Mouse (Mus musculus): Measurements from ENCODE around the gene P4htm. TPM values are rescaled to one million over a fixed set of nuclear protein-coding genes. Genes with fewer than 3 reads are reported as not detected.
A peak's percentile ranks its signal among the peaks of the same experiment; 100 is the strongest.
"Not testable (repeated sequence)": the region's sequence is repeated elsewhere in the genome, so short reads cannot be mapped to it uniquely, and the experiment has no call there.

Gene P4htm
- polyA plus RNA-seq, 1 experiment = 5.3 TPM

DNA sequence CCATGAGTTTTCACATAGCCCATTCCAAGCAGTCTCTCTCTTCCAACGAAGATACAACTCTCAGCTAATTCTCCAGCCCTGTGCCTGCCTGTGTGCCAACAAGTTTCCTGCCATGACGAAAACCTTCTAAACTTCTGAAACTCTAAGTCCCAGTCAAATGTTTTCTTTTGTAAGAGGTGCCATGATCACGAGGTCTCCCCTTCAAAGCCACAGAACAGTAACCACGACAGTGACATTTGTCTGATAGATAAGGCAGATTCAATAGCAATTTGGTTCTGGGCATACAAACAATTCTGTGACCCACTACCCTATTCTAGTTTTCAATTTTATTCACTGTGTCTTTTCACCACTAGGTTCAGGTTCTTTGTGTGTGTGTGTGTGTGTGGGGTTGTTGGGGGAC is 30.7 kb upstream of the P4htm start:
- H3K27me3 ChIP-seq (replicated peaks; ENCODE audit: control insufficient read depth, insufficient read depth, low read length) = no peaks in the 10 kb centered on the region
- no peaks in the 10 kb centered on the region for H3K4me1 ChIP-seq (ENCODE audit: control insufficient read depth, insufficient read depth, low read length)
- TF ChIP-seq CTCF (conservative IDR thresholded peaks at IDR 0.05; ENCODE audit: insufficient read depth, insufficient read length, low read depth, low read length) (no peak), POLR2A (IDR thresholded peaks at IDR 0.05; ENCODE audit: low read depth, low read length) (no peak)
- H3K4me3 ChIP-seq (ENCODE audit: insufficient read depth, low read depth, low read length) = no peak overlapping the region
- H3K36me3 ChIP-seq (ENCODE audit: control insufficient read depth, insufficient read depth, low read length) = peaks cover 4% of the 10 kb centered on the region
- DNase-seq = no peak
- 82% methylated on average over 4 of the region's 4 CpGs for WGBS
- H3K27ac ChIP-seq (ENCODE audit: insufficient read depth, low read depth, low read length) = no peak overlapping the region

DNA sequence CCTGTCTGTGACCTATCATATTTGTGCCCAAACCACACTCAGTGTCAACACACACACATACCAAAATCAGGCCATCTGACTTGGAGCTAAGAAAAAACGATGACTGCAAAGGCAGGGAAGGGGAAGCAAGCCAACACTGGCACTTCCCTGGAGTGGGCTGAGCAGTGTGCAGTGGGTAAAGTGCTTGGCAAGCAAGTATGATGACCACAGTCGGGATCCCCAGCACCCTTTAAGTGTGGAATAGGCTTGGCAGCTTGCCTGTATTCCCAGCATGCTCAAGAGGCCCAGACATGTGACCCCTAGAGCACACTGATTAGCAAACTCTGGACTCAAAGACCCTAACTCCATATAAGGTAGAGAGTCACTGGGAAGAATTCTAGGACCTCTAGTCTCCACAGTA is 29.0 kb upstream of the P4htm start:
- DNase-seq = peak; percentile 62
- 32% methylated on average over 2 of the region's 2 CpGs for WGBS
- Histone ChIP-seq H3K4me3 (ENCODE audit: insufficient read depth, low read depth, low read length) (no peak overlapping the region), H3K4me1 (ENCODE audit: control insufficient read depth, insufficient read depth, low read length) (no peaks in the 10 kb centered on the region), H3K27ac (ENCODE audit: insufficient read depth, low read depth, low read length) (no peak overlapping the region), H3K36me3 (ENCODE audit: control insufficient read depth, insufficient read depth, low read length) (peaks cover 4% of the 10 kb centered on the region), H3K27me3 (replicated peaks; ENCODE audit: control insufficient read depth, insufficient read depth, low read length) (no peaks in the 10 kb centered on the region)
- no peak for TF ChIP-seq POLR2A (IDR thresholded peaks at IDR 0.05; ENCODE audit: low read depth, low read length)
- no peak for TF ChIP-seq CTCF (conservative IDR thresholded peaks at IDR 0.05; ENCODE audit: insufficient read depth, insufficient read length, low read depth, low read length)

DNA sequence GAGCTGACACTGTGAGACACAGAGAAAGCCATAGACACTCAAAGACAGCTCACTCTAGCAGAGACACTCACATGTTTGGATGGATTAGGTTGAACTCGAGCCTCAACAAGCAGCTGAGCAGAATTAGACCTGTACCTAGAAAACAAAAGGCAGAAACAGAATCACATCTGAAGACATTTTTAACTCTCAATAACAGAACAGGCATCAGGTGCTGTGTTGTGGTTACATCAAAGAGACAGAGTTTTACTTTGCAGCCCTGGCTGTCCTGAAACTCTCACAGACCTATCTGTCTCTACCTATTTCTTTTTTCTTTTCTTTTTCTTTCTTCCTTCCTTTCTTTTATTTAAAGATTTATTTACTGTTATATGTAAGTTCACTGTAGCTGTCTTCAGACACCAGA is 19.8 kb upstream of the P4htm start:
- Histone ChIP-seq H3K27me3 (replicated peaks; ENCODE audit: control insufficient read depth, insufficient read depth, low read length) (no peaks in the 10 kb centered on the region), H3K27ac (ENCODE audit: insufficient read depth, low read depth, low read length) (no peak overlapping the region), H3K4me1 (ENCODE audit: control insufficient read depth, insufficient read depth, low read length) (no peaks in the 10 kb centered on the region), H3K4me3 (ENCODE audit: insufficient read depth, low read depth, low read length) (no peak overlapping the region), H3K36me3 (ENCODE audit: control insufficient read depth, insufficient read depth, low read length) (peaks cover 11% of the 10 kb centered on the region)
- 94% methylated on average over 1 of the region's 1 CpGs for WGBS
- no peak for DNase-seq
- no peak for TF ChIP-seq POLR2A (IDR thresholded peaks at IDR 0.05; ENCODE audit: low read depth, low read length)
- TF ChIP-seq CTCF (conservative IDR thresholded peaks at IDR 0.05; ENCODE audit: insufficient read depth, insufficient read length, low read depth, low read length) = no peak

DNA sequence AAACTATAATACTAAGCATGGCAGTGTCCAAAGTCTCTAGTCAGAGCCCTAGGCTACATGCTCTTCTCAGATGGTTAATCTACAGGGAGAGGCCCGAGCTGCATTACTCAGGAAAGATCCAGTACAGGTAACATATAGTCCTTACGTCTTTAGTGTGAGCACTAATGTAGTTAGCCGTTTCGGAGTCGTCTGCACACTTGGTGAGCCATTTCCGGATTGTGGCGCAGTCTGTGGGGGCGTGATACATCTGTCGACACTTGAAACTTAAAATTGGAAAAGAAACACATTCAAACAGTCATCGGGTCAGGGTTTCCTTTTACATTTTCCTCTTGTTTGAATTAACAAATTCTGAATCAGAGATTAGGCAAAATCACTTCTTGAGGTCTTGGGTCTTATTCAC is 14.0 kb upstream of the P4htm start:
- no peak for DNase-seq
- TF ChIP-seq CTCF (conservative IDR thresholded peaks at IDR 0.05; ENCODE audit: insufficient read depth, insufficient read length, low read depth, low read length) (no peak), POLR2A (IDR thresholded peaks at IDR 0.05; ENCODE audit: low read depth, low read length) (no peak)
- Histone ChIP-seq H3K36me3 (ENCODE audit: control insufficient read depth, insufficient read depth, low read length) (peaks cover 21% of the 10 kb centered on the region), H3K4me1 (ENCODE audit: control insufficient read depth, insufficient read depth, low read length) (no peaks in the 10 kb centered on the region), H3K27ac (ENCODE audit: insufficient read depth, low read depth, low read length) (no peak overlapping the region), H3K27me3 (replicated peaks; ENCODE audit: control insufficient read depth, insufficient read depth, low read length) (no peaks in the 10 kb centered on the region), H3K4me3 (ENCODE audit: insufficient read depth, low read depth, low read length) (no peak overlapping the region)
- WGBS = 83% methylated on average over 10 of the region's 10 CpGs

DNA sequence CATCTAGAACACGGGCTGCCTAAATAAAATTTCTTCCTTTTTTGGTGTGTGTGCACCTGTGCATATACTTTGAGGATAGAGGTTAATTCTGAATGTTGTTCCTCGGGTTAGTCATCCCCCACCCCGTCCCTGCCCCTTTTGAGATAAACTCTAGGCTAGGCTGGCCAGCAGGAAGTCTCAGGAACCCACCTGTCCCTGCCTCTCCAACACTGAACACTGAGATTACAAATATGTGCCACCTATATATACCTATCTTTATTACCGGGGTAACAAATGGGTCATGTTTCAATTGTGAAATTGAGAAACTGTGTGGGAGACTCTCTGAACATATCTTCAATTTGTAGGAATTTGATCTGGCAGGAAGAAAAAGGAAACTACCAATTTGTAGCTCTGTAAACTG is 11.4 kb upstream of the P4htm start:
- no peak for TF ChIP-seq CTCF (conservative IDR thresholded peaks at IDR 0.05; ENCODE audit: insufficient read depth, insufficient read length, low read depth, low read length)
- TF ChIP-seq POLR2A (IDR thresholded peaks at IDR 0.05; ENCODE audit: low read depth, low read length) = no peak
- H3K27me3 ChIP-seq (replicated peaks; ENCODE audit: control insufficient read depth, insufficient read depth, low read length) = no peaks in the 10 kb centered on the region
- no peak overlapping the region for H3K27ac ChIP-seq (ENCODE audit: insufficient read depth, low read depth, low read length)
- H3K4me3 ChIP-seq (ENCODE audit: insufficient read depth, low read depth, low read length) = no peak overlapping the region
- DNase-seq = no peak
- peaks cover 21% of the 10 kb centered on the region for H3K36me3 ChIP-seq (ENCODE audit: control insufficient read depth, insufficient read depth, low read length)
- H3K4me1 ChIP-seq (ENCODE audit: control insufficient read depth, insufficient read depth, low read length) = 0 out of 2 replicates have a peak, but pooled peaks cover 2% of the 10 kb centered on the region
- WGBS = 91% methylated on average over 4 of the region's 4 CpGs

DNA sequence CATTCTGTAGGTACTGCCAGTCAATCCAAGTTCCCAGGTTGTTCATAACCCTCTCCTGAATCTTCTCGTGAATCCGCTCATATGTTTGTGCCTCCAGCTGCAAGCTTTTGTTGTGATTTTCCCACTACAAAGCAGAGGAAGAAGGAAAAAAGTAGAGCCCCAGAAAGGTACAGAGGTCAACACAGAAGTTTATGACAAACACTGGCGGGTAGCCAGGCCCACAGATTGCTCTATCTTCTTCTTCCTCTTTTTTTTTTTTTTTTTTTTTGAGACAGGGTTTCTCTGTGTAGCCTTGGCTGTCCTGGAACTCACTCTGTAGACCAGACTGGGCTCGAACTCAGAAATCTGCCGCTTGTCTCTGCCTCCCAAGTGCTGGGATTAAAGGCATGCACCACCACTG is 10.5 kb upstream of the P4htm start:
- peaks cover 20% of the 10 kb centered on the region for H3K36me3 ChIP-seq (ENCODE audit: control insufficient read depth, insufficient read depth, low read length)
- 74% methylated on average over 5 of the region's 5 CpGs for WGBS
- not testable (repeated sequence) for H3K4me1 ChIP-seq (ENCODE audit: control insufficient read depth, insufficient read depth, low read length); H3K27ac ChIP-seq (ENCODE audit: insufficient read depth, low read depth, low read length); H3K27me3 ChIP-seq (replicated peaks; ENCODE audit: control insufficient read depth, insufficient read depth, low read length); H3K4me3 ChIP-seq (ENCODE audit: insufficient read depth, low read depth, low read length)
- DNase-seq = peak; percentile 10

DNA sequence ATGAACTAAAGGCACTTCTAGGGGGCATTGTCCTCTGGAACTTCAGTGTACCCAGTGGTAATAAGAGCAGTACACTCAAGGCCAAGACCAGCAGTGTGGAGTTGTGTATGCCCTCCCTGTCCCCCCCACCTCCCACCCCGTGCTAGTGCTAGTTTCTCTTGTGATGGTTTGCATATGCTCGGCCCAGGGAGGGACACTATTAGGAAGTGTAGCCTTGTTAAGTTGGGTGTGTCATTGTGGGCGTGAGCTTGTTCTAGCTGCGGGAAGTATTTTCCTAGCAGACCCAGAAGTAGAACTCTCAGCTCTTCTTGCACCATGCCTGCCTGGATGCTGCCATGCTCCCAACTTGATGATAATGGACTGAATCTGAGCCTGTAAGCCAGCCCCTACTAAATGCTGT is 4.5 kb upstream of the P4htm start:
- Histone ChIP-seq H3K27ac (ENCODE audit: insufficient read depth, low read depth, low read length) (no peak overlapping the region), H3K4me3 (ENCODE audit: insufficient read depth, low read depth, low read length) (no peak overlapping the region), H3K36me3 (ENCODE audit: control insufficient read depth, insufficient read depth, low read length) (peaks cover 1% of the 10 kb centered on the region), H3K4me1 (ENCODE audit: control insufficient read depth, insufficient read depth, low read length) (0 out of 2 replicates have a peak, but pooled peaks cover 2% of the 10 kb centered on the region), H3K27me3 (replicated peaks; ENCODE audit: control insufficient read depth, insufficient read depth, low read length) (no peaks in the 10 kb centered on the region)
- DNase-seq = no peak
- TF ChIP-seq CTCF (conservative IDR thresholded peaks at IDR 0.05; ENCODE audit: insufficient read depth, insufficient read length, low read depth, low read length) = no peak
- TF ChIP-seq POLR2A (IDR thresholded peaks at IDR 0.05; ENCODE audit: low read depth, low read length) = no peak
- WGBS = 61% methylated on average over 4 of the region's 4 CpGs

DNA sequence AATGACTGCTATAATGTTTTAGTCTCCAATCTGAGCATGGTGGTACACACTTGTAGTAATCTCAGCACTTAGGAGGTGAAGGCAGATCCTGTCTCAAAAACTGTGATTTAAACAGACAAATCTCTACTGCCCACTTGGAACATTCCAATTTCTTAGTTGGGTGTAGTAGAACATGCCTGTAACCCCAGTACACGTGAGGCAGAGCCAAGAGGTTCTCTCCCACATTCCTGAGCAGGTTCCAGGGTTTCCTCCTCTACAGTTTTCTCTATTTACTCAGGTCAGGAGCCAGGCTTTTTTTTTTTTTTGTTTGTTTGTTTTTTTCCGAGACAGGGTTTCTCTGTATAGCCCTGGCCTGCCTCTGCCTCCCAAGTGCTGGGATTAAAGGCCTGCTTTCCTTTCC is 2.5 kb upstream of the P4htm start:
- Histone ChIP-seq H3K4me3 (ENCODE audit: insufficient read depth, low read depth, low read length) (no peak overlapping the region), H3K27me3 (replicated peaks; ENCODE audit: control insufficient read depth, insufficient read depth, low read length) (no peaks in the 10 kb centered on the region), H3K36me3 (ENCODE audit: control insufficient read depth, insufficient read depth, low read length) (no peaks in the 10 kb centered on the region), H3K27ac (ENCODE audit: insufficient read depth, low read depth, low read length) (no peak overlapping the region), H3K4me1 (ENCODE audit: control insufficient read depth, insufficient read depth, low read length) (0 out of 2 replicates have a peak, but pooled peaks cover 2% of the 10 kb centered on the region)
- no peak for DNase-seq
- 34% methylated on average over 2 of the region's 2 CpGs for WGBS
- TF ChIP-seq CTCF (conservative IDR thresholded peaks at IDR 0.05; ENCODE audit: insufficient read depth, insufficient read length, low read depth, low read length) (no peak), POLR2A (IDR thresholded peaks at IDR 0.05; ENCODE audit: low read depth, low read length) (no peak)

Measured in kidney, adult 2 months (tissue).